Mouse (Mus musculus): Measurements from ENCODE around the gene Lrba. TPM values are rescaled to one million over a fixed set of nuclear protein-coding genes. Genes with fewer than 3 reads are reported as not detected.

Lrba gene
- total and polyA plus RNA-seq, 2 experiments from 2014 or later = 1.6 to 22.0 TPM

GRCm38 (mm10) chr3:86714446-86714845 lies 490.0 kb downstream of the Lrba start:
- WGBS = 67% methylated on average over 2 of the region's 2 CpGs
- Histone ChIP-seq H3K4me1 (ENCODE audit: control insufficient read depth, insufficient read depth) (no peaks in the 10 kb centered on the region), H3K4me2 (ENCODE audit: low read depth, low read length) (no peak overlapping the region), H3K27ac (ENCODE audit: low read depth) (no peak overlapping the region), H3K36me3 (replicated peaks; ENCODE audit: control insufficient read depth, insufficient read depth, low read length) (no peaks in the 10 kb centered on the region), H3K4me3 (ENCODE audit: low read depth, low read length) (no peak overlapping the region), H3K9me3 (replicated peaks; ENCODE audit: control insufficient read depth, low read length) (no peaks in the 10 kb centered on the region), H3K9ac (replicated peaks; ENCODE audit: low read depth, low read length) (no peak overlapping the region), H3K27me3 (ENCODE audit: control insufficient read depth, insufficient read depth, low read length) (no peaks in the 10 kb centered on the region)
- no peak for ATAC-seq (ENCODE audit: insufficient read depth, low read depth)
- no peak for DNase-seq (ENCODE audit: low spot score)
- no peak for TF ChIP-seq CTCF (IDR thresholded peaks at IDR 0.05; ENCODE audit: low read depth)
- TF ChIP-seq EP300 (IDR thresholded peaks at IDR 0.05; ENCODE audit: low read depth) = no peak

GRCm38 (mm10) chr3:86723415-86724298 lies 499.2 kb downstream of the Lrba start:
- H3K27me3 ChIP-seq (ENCODE audit: control insufficient read depth, insufficient read depth, low read length) = no peaks in the 10 kb centered on the region
- H3K9me3 ChIP-seq (replicated peaks; ENCODE audit: control insufficient read depth, low read length) = no peaks in the 10 kb centered on the region
- TF ChIP-seq EP300 (IDR thresholded peaks at IDR 0.05; ENCODE audit: low read depth) (no peak), CTCF (IDR thresholded peaks at IDR 0.05; ENCODE audit: low read depth) (no peak)
- H3K4me2 ChIP-seq (ENCODE audit: low read depth, low read length) = no peak overlapping the region
- WGBS = 24% methylated on average over 9 of the region's 9 CpGs
- DNase-seq (ENCODE audit: low spot score) = no peak
- H3K4me1 ChIP-seq (ENCODE audit: control insufficient read depth, insufficient read depth) = no peaks in the 10 kb centered on the region; the same call in 1 of the 2 replicates
- H3K36me3 ChIP-seq (replicated peaks; ENCODE audit: control insufficient read depth, insufficient read depth, low read length) = no peaks in the 10 kb centered on the region
- H3K9ac ChIP-seq (replicated peaks; ENCODE audit: low read depth, low read length) = no peak overlapping the region
- H3K4me3 ChIP-seq (ENCODE audit: low read depth, low read length) = no peak overlapping the region
- no peak overlapping the region for H3K27ac ChIP-seq (ENCODE audit: low read depth)
- no peak for ATAC-seq (ENCODE audit: insufficient read depth, low read depth)

GRCm38 (mm10) chr3:86725113-86725512 lies 500.6 kb downstream of the Lrba start:
- 0 out of 2 replicates have a peak overlapping the region, but pooled peaks have one; percentile 1 for H3K4me2 ChIP-seq (ENCODE audit: low read depth, low read length)
- no peak for TF ChIP-seq EP300 (IDR thresholded peaks at IDR 0.05; ENCODE audit: low read depth)
- WGBS = 30% methylated on average over 9 of the region's 9 CpGs
- no peaks in the 10 kb centered on the region for H3K27me3 ChIP-seq (ENCODE audit: control insufficient read depth, insufficient read depth, low read length)
- H3K36me3 ChIP-seq (replicated peaks; ENCODE audit: control insufficient read depth, insufficient read depth, low read length) = no peaks in the 10 kb centered on the region
- H3K4me1 ChIP-seq (ENCODE audit: control insufficient read depth, insufficient read depth) = no peaks in the 10 kb centered on the region; the same call in 1 of the 2 replicates
- H3K4me3 ChIP-seq (ENCODE audit: low read depth, low read length) = no peak overlapping the region
- DNase-seq (ENCODE audit: low spot score) = no peak
- no peaks in the 10 kb centered on the region for H3K9me3 ChIP-seq (replicated peaks; ENCODE audit: control insufficient read depth, low read length)
- H3K27ac ChIP-seq (ENCODE audit: low read depth) = no peak overlapping the region
- ATAC-seq (ENCODE audit: insufficient read depth, low read depth) = no peak
- H3K9ac ChIP-seq (replicated peaks; ENCODE audit: low read depth, low read length) = no peak overlapping the region

- 81% methylated on average over 3 of the region's 3 CpGs for WGBS
- Histone ChIP-seq H3K4me2 (ENCODE audit: low read depth, low read length) (no peak overlapping the region), H3K9me3 (replicated peaks; ENCODE audit: control insufficient read depth, low read length) (no peaks in the 10 kb centered on the region), H3K27me3 (ENCODE audit: control insufficient read depth, insufficient read depth, low read length) (no peaks in the 10 kb centered on the region), H3K27ac (ENCODE audit: low read depth) (no peak overlapping the region), H3K4me1 (ENCODE audit: control insufficient read depth, insufficient read depth) (no peaks in the 10 kb centered on the region), H3K36me3 (replicated peaks; ENCODE audit: control insufficient read depth, insufficient read depth, low read length) (no peaks in the 10 kb centered on the region), H3K9ac (replicated peaks; ENCODE audit: low read depth, low read length) (no peak overlapping the region), H3K4me3 (ENCODE audit: low read depth, low read length) (no peak overlapping the region)
- no peak for ATAC-seq (ENCODE audit: insufficient read depth, low read depth)
- TF ChIP-seq CTCF (IDR thresholded peaks at IDR 0.05; ENCODE audit: low read depth) (no peak), EP300 (IDR thresholded peaks at IDR 0.05; ENCODE audit: low read depth) (no peak)
- no peak for DNase-seq (ENCODE audit: low spot score)
Observed at GRCm38 (mm10) chr3:86738831-86739230, 514.4 kb downstream of the Lrba start.

- DNase-seq (ENCODE audit: low spot score) (no peak), ATAC-seq (ENCODE audit: insufficient read depth, low read depth) (no peak)
- TF ChIP-seq CTCF (IDR thresholded peaks at IDR 0.05; ENCODE audit: low read depth) = no peak
- no peak for TF ChIP-seq EP300 (IDR thresholded peaks at IDR 0.05; ENCODE audit: low read depth)
- no peaks in the 10 kb centered on the region for H3K36me3 ChIP-seq (replicated peaks; ENCODE audit: control insufficient read depth, insufficient read depth, low read length)
- H3K4me3 ChIP-seq (ENCODE audit: low read depth, low read length) = no peak overlapping the region
- no peak overlapping the region for H3K27ac ChIP-seq (ENCODE audit: low read depth)
- H3K4me1 ChIP-seq (ENCODE audit: control insufficient read depth, insufficient read depth) = no peaks in the 10 kb centered on the region
- 88% methylated on average over 4 of the region's 4 CpGs for WGBS
- H3K9ac ChIP-seq (replicated peaks; ENCODE audit: low read depth, low read length) = no peak overlapping the region
- no peak overlapping the region for H3K4me2 ChIP-seq (ENCODE audit: low read depth, low read length)
- H3K9me3 ChIP-seq (replicated peaks; ENCODE audit: control insufficient read depth, low read length) = no peaks in the 10 kb centered on the region
- no peaks in the 10 kb centered on the region for H3K27me3 ChIP-seq (ENCODE audit: control insufficient read depth, insufficient read depth, low read length)
Observed at GRCm38 (mm10) chr3:86739745-86740144, 515.3 kb downstream of the Lrba start.

Data from heart, postnatal 0 days (tissue).